Mouse (Mus musculus) lung, embryonic 15.5 days (tissue): Measurements from ENCODE around the gene Casc3. TPM values are rescaled to one million over a fixed set of nuclear protein-coding genes. Genes with fewer than 3 reads are reported as not detected.

Experiments
- ATAC-seq: fragments of 200-750 bp; cut with Nextera tagmentation; 2 replicates; pipeline ENCODE4 v1.8.0; 2017; ENCODE audit warnings: moderate number of reproducible peaks, borderline replicate concordance; ENCODE audit not compliant: low FRiP score, low TSS enrichment; ENCODE audit errors: extremely low read depth
- H3K27ac ChIP-seq: fragments of 300-500 bp; sonication (generic); 2 replicates; pipeline ENCODE4 v1.5.1; 2015; ENCODE audit warnings: moderate library complexity, mild to moderate bottlenecking, inconsistent platforms
- H3K27me3 ChIP-seq: fragments of 300-500 bp; sonication (generic); 2 replicates; pipeline ENCODE4 v1.6.1; 2015; ENCODE audit warnings: inconsistent platforms
- H3K36me3 ChIP-seq: fragments of 300-500 bp; sonication (generic); 2 replicates; pipeline ENCODE4 v1.6.1; 2015; ENCODE audit warnings: inconsistent platforms
- H3K4me1 ChIP-seq: fragments of 300-500 bp; sonication (generic); 2 replicates; pipeline ENCODE4 v1.6.1; 2015; ENCODE audit warnings: inconsistent platforms
- H3K4me2 ChIP-seq: fragments of 300-500 bp; sonication (generic); 2 replicates; pipeline ENCODE4 v1.6.1; 2015; ENCODE audit warnings: inconsistent platforms, mild to moderate bottlenecking, moderate library complexity
- H3K4me3 ChIP-seq: fragments of 300-500 bp; sonication (generic); 2 replicates; pipeline ENCODE4 v1.5.1; 2015; ENCODE audit warnings: mild to moderate bottlenecking, inconsistent platforms
- H3K9ac ChIP-seq: fragments of 300-500 bp; sonication (generic); 2 replicates; pipeline ENCODE4 v1.6.1; 2015; ENCODE audit warnings: inconsistent platforms
- H3K9me3 ChIP-seq: fragments of 300-500 bp; sonication (generic); 2 replicates; pipeline ENCODE4 v1.6.1; 2016; ENCODE audit warnings: inconsistent platforms
- whole genome bisulfite sequencing: fragments of 180-500 bp; shearing (Covaris S2); methylation state at CpG from one replicate; pipeline ENCODE4 v1.1.7; 2015; 5-methylcytosine and 5-hydroxymethylcytosine counted together
- polyA plus RNA-seq: library from polyadenylated mRNA; unstranded; fragments of >200 nt; fragmentation: Nextera tagmentation; extraction: Ambion mirVana; gene quantifications from 2 replicates; pipeline ENCODE4 v1.2.1, GENCODE M21; 2015

Casc3 gene
- polyA plus RNA-seq, 1 experiment from 2014 or later, result 37.9 TPM

- no peaks in the 10 kb centered on the region for H3K9me3 ChIP-seq
- peak overlapping the region; percentile 93 for H3K27ac ChIP-seq
- H3K9ac ChIP-seq, result peak overlapping the region; percentile 78
- WGBS, result 1% methylated on average over 38 of the region's 39 CpGs
- peak overlapping the region; percentile 73 for H3K4me2 ChIP-seq
- no peaks in the 10 kb centered on the region for H3K27me3 ChIP-seq
- H3K4me1 ChIP-seq, result peaks cover 12% of the 10 kb centered on the region
- H3K4me3 ChIP-seq, result peak overlapping the region; percentile 80
- peaks cover 18% of the 10 kb centered on the region for H3K36me3 ChIP-seq
- ATAC-seq, result peak; percentile 75
Measured at GRCm38 (mm10) chr11:98863751-98864429, 59.2 kb downstream of the Casc3 start.

GRCm38 (mm10) chr11:98867293-98867692 is 62.6 kb downstream of the Casc3 start:
- Histone ChIP-seq H3K27me3 (no peaks in the 10 kb centered on the region), H3K4me1 (peaks cover 12% of the 10 kb centered on the region), H3K36me3 (peaks cover 28% of the 10 kb centered on the region), H3K27ac (no peak overlapping the region), H3K4me3 (no peak overlapping the region), H3K4me2 (no peak overlapping the region), H3K9ac (no peak overlapping the region), H3K9me3 (no peaks in the 10 kb centered on the region)
- no peak for ATAC-seq
- 90% methylated on average over 12 of the region's 12 CpGs for WGBS

- Histone ChIP-seq H3K27me3 (no peaks in the 10 kb centered on the region), H3K9me3 (no peaks in the 10 kb centered on the region), H3K27ac (no peak overlapping the region), H3K4me1 (no peaks in the 10 kb centered on the region; the same call in 1 of the 2 replicates), H3K9ac (no peak overlapping the region), H3K4me3 (no peak overlapping the region), H3K4me2 (no peak overlapping the region), H3K36me3 (peaks cover 36% of the 10 kb centered on the region)
- WGBS, result 87% methylated on average over 8 of the region's 8 CpGs
- ATAC-seq, result no peak; the same call in 1 of the 2 replicates
Measured at GRCm38 (mm10) chr11:98869906-98870305, 65.2 kb downstream of the Casc3 start.

GRCm38 (mm10) chr11:98870791-98871190 is 66.1 kb downstream of the Casc3 start:
- H3K4me1 ChIP-seq, result no peaks in the 10 kb centered on the region
- no peak overlapping the region for H3K4me3 ChIP-seq
- no peak overlapping the region for H3K27ac ChIP-seq
- H3K9me3 ChIP-seq, result no peaks in the 10 kb centered on the region
- no peak for ATAC-seq
- H3K36me3 ChIP-seq, result peaks cover 36% of the 10 kb centered on the region
- H3K27me3 ChIP-seq, result no peaks in the 10 kb centered on the region
- H3K4me2 ChIP-seq, result no peak overlapping the region
- WGBS, result 76% methylated on average over 5 of the region's 5 CpGs
- H3K9ac ChIP-seq, result no peak overlapping the region

GRCm38 (mm10) chr11:98871416-98871815 is 66.7 kb downstream of the Casc3 start:
- peaks cover 36% of the 10 kb centered on the region for H3K36me3 ChIP-seq
- no peak overlapping the region for H3K4me2 ChIP-seq
- H3K9ac ChIP-seq, result no peak overlapping the region
- no peak for ATAC-seq
- 68% methylated on average over 4 of the region's 4 CpGs for WGBS
- H3K4me1 ChIP-seq, result no peaks in the 10 kb centered on the region
- no peaks in the 10 kb centered on the region for H3K9me3 ChIP-seq
- no peak overlapping the region for H3K4me3 ChIP-seq
- no peak overlapping the region for H3K27ac ChIP-seq
- H3K27me3 ChIP-seq, result no peaks in the 10 kb centered on the region

- ATAC-seq, result no peak
Measured at GRCm38 (mm10) chr11:98872040-98872439, 67.3 kb downstream of the Casc3 start.

GRCm38 (mm10) chr11:98873900-98874299 is 69.2 kb downstream of the Casc3 start:
- H3K4me3 ChIP-seq, result no peak overlapping the region
- peak; percentile 73 for ATAC-seq
- H3K4me1 ChIP-seq, result no peaks in the 10 kb centered on the region
- no peaks in the 10 kb centered on the region for H3K27me3 ChIP-seq
- H3K9me3 ChIP-seq, result no peaks in the 10 kb centered on the region
- H3K4me2 ChIP-seq, result no peak overlapping the region
- peaks cover 18% of the 10 kb centered on the region; the same call in 1 of the 2 replicates for H3K36me3 ChIP-seq
- 71% methylated on average over 9 of the region's 9 CpGs for WGBS
- H3K9ac ChIP-seq, result no peak overlapping the region
- H3K27ac ChIP-seq, result no peak overlapping the region

More at GRCm38 (mm10) chr11:98872040-98872439, 67.3 kb downstream of the Casc3 start:
- H3K4me3 ChIP-seq, result no peak overlapping the region
- peaks cover 35% of the 10 kb centered on the region for H3K36me3 ChIP-seq
- H3K27me3 ChIP-seq, result no peaks in the 10 kb centered on the region
- H3K9me3 ChIP-seq, result no peaks in the 10 kb centered on the region
- no peaks in the 10 kb centered on the region for H3K4me1 ChIP-seq
- no peak overlapping the region for H3K9ac ChIP-seq
- H3K27ac ChIP-seq, result no peak overlapping the region
- 70% methylated on average over 4 of the region's 4 CpGs for WGBS
- no peak overlapping the region for H3K4me2 ChIP-seq

- no peak for ATAC-seq
- 83% methylated on average over 9 of the region's 9 CpGs for WGBS
Measured at GRCm38 (mm10) chr11:98877001-98877400, 72.3 kb downstream of the Casc3 start.

More at GRCm38 (mm10) chr11:98877001-98877400, 72.3 kb downstream of the Casc3 start:
- Histone ChIP-seq H3K4me3 (no peak overlapping the region), H3K36me3 (peaks cover 8% of the 10 kb centered on the region; the same call in 1 of the 2 replicates), H3K27me3 (no peaks in the 10 kb centered on the region), H3K27ac (no peak overlapping the region), H3K4me2 (no peak overlapping the region), H3K9me3 (no peaks in the 10 kb centered on the region), H3K4me1 (no peaks in the 10 kb centered on the region), H3K9ac (no peak overlapping the region)

Other genes starting within 250 kb of the Casc3 start
- 54.6 and 55.2 TPM in 2 replicates for gene Ormdl3, start 217.5 kb upstream of the Casc3 start, polyA plus RNA-seq
- not detected in 2 replicates for gene Lrrc3c, start 206.6 kb upstream of the Casc3 start, polyA plus RNA-seq
- 1.0 and 1.4 TPM in 2 replicates for gene Gm12355, start 179.2 kb upstream of the Casc3 start, polyA plus RNA-seq
- not detected in 2 replicates for gene Gsdma3, start 178.5 kb upstream of the Casc3 start, polyA plus RNA-seq
- gene Gsdma2, start 158.1 kb upstream of the Casc3 start, polyA plus RNA-seq, result not detected in 2 replicates
- gene Gsdma, start 140.6 kb upstream of the Casc3 start, polyA plus RNA-seq, result 0.06 TPM in 1 of 2 replicates, not detected in the other
- 211 and 214 TPM in 2 replicates for gene Psmd3, start 122.4 kb upstream of the Casc3 start, polyA plus RNA-seq
- gene Csf3, start 103.6 kb upstream of the Casc3 start, polyA plus RNA-seq, result not detected in 2 replicates
- gene Med24, start 75.5 kb upstream of the Casc3 start, polyA plus RNA-seq, result 51.9 and 53.0 TPM in 2 replicates
- gene Thra, start 64.3 kb upstream of the Casc3 start, polyA plus RNA-seq, result 35.6 and 35.8 TPM in 2 replicates
- 1.0 and 1.5 TPM in 2 replicates for gene Nr1d1, start 29.6 kb upstream of the Casc3 start, polyA plus RNA-seq
- gene Msl1, start 9.4 kb upstream of the Casc3 start, polyA plus RNA-seq, result 21.1 and 21.2 TPM in 2 replicates
- gene Rapgefl1, start 31.9 kb downstream of the Casc3 start, polyA plus RNA-seq, result 0.86 and 1.4 TPM in 2 replicates
- 3.7 and 4.1 TPM in 2 replicates for gene Wipf2, start 58.7 kb downstream of the Casc3 start, polyA plus RNA-seq
- 41.3 and 42.5 TPM in 2 replicates for gene Cdc6, start 102.9 kb downstream of the Casc3 start, polyA plus RNA-seq
- gene Rara, start 122.9 kb downstream of the Casc3 start, polyA plus RNA-seq, result 36.5 and 38.4 TPM in 2 replicates
- gene Gjd3, start 178.1 kb downstream of the Casc3 start, polyA plus RNA-seq, result 0.20 and 0.61 TPM in 2 replicates
- 276 and 280 TPM in 2 replicates for gene Top2a, start 219.3 kb downstream of the Casc3 start, polyA plus RNA-seq
- gene Igfbp4, start 236.3 kb downstream of the Casc3 start, polyA plus RNA-seq, result 498 and 524 TPM in 2 replicates